Mouse (Mus musculus) kidney, adult 2 months (tissue): ENCODE results near the gene Mgat4b.

Experiments
- CTCF ChIP-seq: fragments of 200-500 bp; conservative IDR thresholded peaks from 2 replicates; pipeline ENCODE4 v1.5.1; 2011; ENCODE audit warnings: low read depth, mild to moderate bottlenecking, control low read depth, low read length, moderate library complexity, mixed read lengths; ENCODE audit not compliant: insufficient read depth, insufficient read length
- POLR2A ChIP-seq: fragments of 200-500 bp; IDR thresholded peaks from one replicate; pipeline ENCODE4 v1.6.1; 2011; ENCODE audit warnings: low read depth, low read length, control low read depth

DNA sequence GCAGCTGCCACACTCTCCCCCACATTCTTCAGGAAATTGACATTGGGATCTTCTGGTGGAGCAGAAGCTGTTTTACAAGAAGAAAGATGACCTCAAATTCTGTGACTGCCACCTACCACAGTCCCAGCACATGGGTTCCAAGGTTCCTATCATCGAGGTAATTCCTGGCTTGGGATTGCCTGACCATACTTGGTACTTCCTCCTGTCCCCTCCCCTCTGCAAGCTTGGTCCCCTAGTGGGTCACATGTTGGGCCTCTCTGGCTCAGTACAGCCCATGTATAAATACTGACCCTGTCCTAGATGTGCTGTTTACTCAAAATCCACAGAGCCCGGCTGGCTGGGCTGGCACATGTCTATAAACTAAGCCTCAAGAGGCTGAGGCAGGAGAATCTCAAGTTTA, 4.7 kb upstream of the Mgat4b start:
- no peak for TF ChIP-seq CTCF
- no peak for TF ChIP-seq POLR2A
